Mouse (Mus musculus): ENCODE measurements around the gene Svs6. TPM values are rescaled to one million over a fixed set of nuclear protein-coding genes. Genes with fewer than 3 reads are reported as not detected.
"Not testable (repeated sequence)": the region's sequence is repeated elsewhere in the genome, so short reads cannot be mapped to it uniquely, and the experiment has no call there.

Svs6 gene
- not detected in 2 replicates for polyA plus RNA-seq (2015; fragmentation: Nextera tagmentation; extraction: Ambion mirVana)

DNA sequence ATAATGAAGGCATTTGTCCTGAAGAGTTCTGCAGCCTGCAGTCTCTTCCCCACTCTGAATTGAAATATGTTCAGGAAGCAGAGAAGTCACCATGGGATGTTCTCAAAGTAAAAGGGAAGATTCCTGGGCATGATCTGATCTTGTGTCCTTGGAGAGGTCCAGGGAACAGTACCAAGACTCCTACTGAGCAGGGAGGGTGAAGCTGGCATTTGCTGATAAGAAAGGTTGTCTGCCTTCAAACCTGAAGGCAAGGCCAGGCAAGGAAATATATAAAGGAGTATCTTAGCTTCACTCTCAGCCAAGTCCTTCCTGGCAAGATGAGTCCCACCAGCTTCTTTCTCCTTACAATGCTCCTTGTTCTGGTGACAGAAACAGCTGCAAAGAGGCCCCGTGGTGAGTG, at the start of gene Svs6:
Gene Svs6 (plus strand): TSS at position 301 of the 400 bp plus-strand sequence.
- not testable (repeated sequence) for H3K4me1 ChIP-seq (replicated peaks; ENCODE audit: control insufficient read depth, insufficient read depth); ATAC-seq (ENCODE audit: low FRiP score, low TSS enrichment); H3K4me2 ChIP-seq (replicated peaks; ENCODE audit: low read depth); H3K27me3 ChIP-seq (ENCODE audit: control insufficient read depth, insufficient read depth, low read length); H3K36me3 ChIP-seq (ENCODE audit: control insufficient read depth, insufficient read depth, low read length); H3K9ac ChIP-seq (ENCODE audit: low read length); H3K9me3 ChIP-seq (ENCODE audit: control insufficient read depth, low read length); H3K27ac ChIP-seq (replicated peaks); H3K4me3 ChIP-seq (ENCODE audit: low read depth, low read length); DNase-seq (ENCODE audit: low spot score)
- WGBS = 79% methylated on average over 1 of the region's 1 CpGs

DNA sequence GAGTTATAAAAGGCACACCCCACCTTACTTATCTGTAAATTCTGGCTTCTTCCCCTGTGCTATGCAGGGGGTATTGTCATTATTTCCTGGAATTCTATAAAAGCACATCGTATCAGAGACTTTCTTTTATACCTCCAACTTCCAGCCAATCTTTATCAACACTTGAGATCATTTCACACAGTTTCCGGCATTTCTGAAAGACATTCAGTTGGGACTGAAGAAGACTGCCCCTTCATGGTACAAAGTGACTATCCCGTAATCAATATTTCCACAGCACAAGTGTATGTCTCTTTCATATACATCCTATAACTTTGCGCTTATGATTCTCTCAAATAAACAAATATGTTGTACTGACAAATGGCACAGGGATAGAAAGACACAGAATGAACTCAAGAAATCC, 38.2 kb upstream of the Svs6 start, which contains the start of gene Svs4:
Gene Svs4 (minus strand): TSS at position 101 of the 400 bp plus-strand sequence.
- no peaks in the 10 kb centered on the region for H3K9me3 ChIP-seq (ENCODE audit: control insufficient read depth, low read length)
- DNase-seq (ENCODE audit: low spot score) = no peak
- TF ChIP-seq EP300 (optimal IDR thresholded peaks at IDR 0.05) (no peak), CTCF (IDR thresholded peaks at IDR 0.05; ENCODE audit: low read depth) (no peak)
- no peaks in the 10 kb centered on the region for H3K36me3 ChIP-seq (ENCODE audit: control insufficient read depth, insufficient read depth, low read length)
- 93% methylated on average over 4 of the region's 4 CpGs for WGBS
- no peaks in the 10 kb centered on the region for H3K27me3 ChIP-seq (ENCODE audit: control insufficient read depth, insufficient read depth, low read length)
- no peaks in the 10 kb centered on the region for H3K4me1 ChIP-seq (replicated peaks; ENCODE audit: control insufficient read depth, insufficient read depth)
- no peak within 1 kb of the TSS for H3K4me3 ChIP-seq (ENCODE audit: low read depth, low read length)
- H3K4me2 ChIP-seq (replicated peaks; ENCODE audit: low read depth) = no peak within 1 kb of the TSS
- no peak within 1 kb of the TSS for H3K27ac ChIP-seq (replicated peaks)
- no peak within 1 kb of the TSS for H3K9ac ChIP-seq (ENCODE audit: low read length)
- no peak for ATAC-seq (ENCODE audit: low FRiP score, low TSS enrichment)

DNA sequence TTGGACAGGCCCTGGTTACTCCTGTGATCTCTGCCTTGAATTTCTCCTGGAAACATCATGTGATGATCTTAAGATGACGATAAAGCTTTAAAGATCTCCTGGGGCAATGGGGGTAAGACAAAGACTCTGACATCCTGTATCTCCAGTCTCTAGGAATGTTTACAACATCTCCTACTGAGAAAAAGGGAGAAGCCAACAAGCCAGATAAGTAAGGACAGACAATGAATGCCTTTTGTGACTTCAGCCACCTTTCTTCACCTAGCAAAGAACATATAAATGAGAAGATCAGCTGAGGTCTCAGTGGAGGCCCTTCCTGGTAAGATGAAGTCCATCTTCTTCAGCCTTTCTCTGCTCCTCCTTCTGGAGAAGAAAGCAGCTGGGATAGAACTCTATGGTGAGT, 27.6 kb upstream of the Svs6 start, which contains the start of gene Svs3a:
Gene Svs3a (plus strand): TSS at position 301 of the 400 bp plus-strand sequence.
- not testable (repeated sequence) for H3K9me3 ChIP-seq (ENCODE audit: control insufficient read depth, low read length); H3K4me2 ChIP-seq (replicated peaks; ENCODE audit: low read depth); H3K27me3 ChIP-seq (ENCODE audit: control insufficient read depth, insufficient read depth, low read length); H3K4me1 ChIP-seq (replicated peaks; ENCODE audit: control insufficient read depth, insufficient read depth); DNase-seq (ENCODE audit: low spot score); H3K27ac ChIP-seq (replicated peaks); H3K9ac ChIP-seq (ENCODE audit: low read length); H3K4me3 ChIP-seq (ENCODE audit: low read depth, low read length); ATAC-seq (ENCODE audit: low FRiP score, low TSS enrichment); H3K36me3 ChIP-seq (ENCODE audit: control insufficient read depth, insufficient read depth, low read length)
- 79% methylated on average over 1 of the region's 1 CpGs for WGBS

DNA sequence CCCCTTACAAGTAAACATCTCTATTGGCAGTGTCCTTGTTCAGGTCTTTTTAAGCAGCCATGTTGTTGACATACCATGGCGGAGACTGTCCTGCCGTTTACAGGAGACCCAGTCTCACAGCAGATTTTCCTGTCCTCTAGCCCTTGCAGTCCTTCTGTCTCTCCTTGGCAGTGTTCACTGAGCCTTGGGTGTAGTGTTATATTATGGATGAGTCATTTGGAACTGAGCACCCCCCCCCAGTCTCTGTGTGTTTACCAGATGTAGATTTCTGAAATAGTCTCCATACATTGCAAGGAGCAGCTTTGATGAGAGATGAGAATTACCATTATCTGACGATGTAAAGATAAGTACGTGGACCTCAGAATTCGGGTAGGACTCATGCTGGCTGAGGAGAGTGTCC, 4.0 kb upstream of the Svs6 start:
- no peak for ATAC-seq (ENCODE audit: low FRiP score, low TSS enrichment)
- no peak overlapping the region for H3K9ac ChIP-seq (ENCODE audit: low read length)
- 80% methylated on average over 5 of the region's 5 CpGs for WGBS

DNA sequence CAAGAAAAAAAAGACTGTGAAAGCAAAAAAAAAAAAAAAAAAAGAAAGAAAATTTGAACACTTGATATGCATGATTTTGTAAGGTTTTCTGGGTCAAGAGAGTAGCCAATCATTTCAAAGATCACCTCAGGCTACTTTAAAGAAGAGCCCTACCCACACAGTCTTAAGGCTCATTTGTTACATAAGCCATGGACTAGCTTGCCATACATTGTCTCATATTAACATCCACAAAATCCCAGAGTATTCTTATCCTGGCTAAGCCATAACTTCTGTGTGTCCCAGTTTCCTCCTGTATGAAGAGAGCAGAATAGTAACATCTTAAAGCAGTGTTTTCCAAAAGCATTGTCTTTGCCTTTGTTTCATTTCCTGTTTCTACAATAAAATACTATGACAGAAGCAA, 1.1 kb upstream of the Svs6 start:
- H3K36me3 ChIP-seq (ENCODE audit: control insufficient read depth, insufficient read depth, low read length); H3K4me3 ChIP-seq (ENCODE audit: low read depth, low read length); H3K4me1 ChIP-seq (replicated peaks; ENCODE audit: control insufficient read depth, insufficient read depth); H3K4me2 ChIP-seq (replicated peaks; ENCODE audit: low read depth); H3K27me3 ChIP-seq (ENCODE audit: control insufficient read depth, insufficient read depth, low read length); DNase-seq (ENCODE audit: low spot score); H3K9me3 ChIP-seq (ENCODE audit: control insufficient read depth, low read length); H3K27ac ChIP-seq (replicated peaks); ATAC-seq (ENCODE audit: low FRiP score, low TSS enrichment); H3K9ac ChIP-seq (ENCODE audit: low read length): not testable (repeated sequence)

More for the DNA sequence above, 4.0 kb upstream of the Svs6 start:
- Histone ChIP-seq H3K27me3 (ENCODE audit: control insufficient read depth, insufficient read depth, low read length) (no peaks in the 10 kb centered on the region), H3K4me3 (ENCODE audit: low read depth, low read length) (no peak overlapping the region), H3K4me2 (replicated peaks; ENCODE audit: low read depth) (no peak overlapping the region), H3K36me3 (ENCODE audit: control insufficient read depth, insufficient read depth, low read length) (no peaks in the 10 kb centered on the region), H3K27ac (replicated peaks) (no peak overlapping the region), H3K9me3 (ENCODE audit: control insufficient read depth, low read length) (no peaks in the 10 kb centered on the region), H3K4me1 (replicated peaks; ENCODE audit: control insufficient read depth, insufficient read depth) (no peaks in the 10 kb centered on the region)
- no peak for DNase-seq (ENCODE audit: low spot score)
- TF ChIP-seq EP300 (optimal IDR thresholded peaks at IDR 0.05) (no peak), CTCF (IDR thresholded peaks at IDR 0.05; ENCODE audit: low read depth) (no peak)

DNA sequence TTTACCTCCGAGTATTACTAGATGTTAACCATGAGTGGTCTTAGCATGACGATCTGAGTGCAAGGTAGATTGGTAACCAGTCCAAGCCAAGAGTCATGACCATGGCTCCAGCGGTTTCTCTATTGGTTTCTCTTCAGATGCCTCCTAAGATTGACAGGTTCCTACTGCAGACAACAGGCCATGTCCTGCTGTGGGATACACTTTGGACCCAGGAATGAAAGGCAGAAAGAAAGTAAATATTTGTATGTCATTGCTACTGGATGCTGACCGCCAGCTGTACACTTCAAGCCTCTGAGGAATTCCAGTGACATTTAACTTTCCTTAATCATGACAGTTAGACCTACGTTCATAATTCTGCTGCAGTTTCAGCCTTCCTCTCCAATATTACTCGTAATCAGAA, 4.4 kb downstream of the Svs6 start:
- TF ChIP-seq CTCF (IDR thresholded peaks at IDR 0.05; ENCODE audit: low read depth) = no peak
- no peak for TF ChIP-seq EP300 (optimal IDR thresholded peaks at IDR 0.05)

DNA sequence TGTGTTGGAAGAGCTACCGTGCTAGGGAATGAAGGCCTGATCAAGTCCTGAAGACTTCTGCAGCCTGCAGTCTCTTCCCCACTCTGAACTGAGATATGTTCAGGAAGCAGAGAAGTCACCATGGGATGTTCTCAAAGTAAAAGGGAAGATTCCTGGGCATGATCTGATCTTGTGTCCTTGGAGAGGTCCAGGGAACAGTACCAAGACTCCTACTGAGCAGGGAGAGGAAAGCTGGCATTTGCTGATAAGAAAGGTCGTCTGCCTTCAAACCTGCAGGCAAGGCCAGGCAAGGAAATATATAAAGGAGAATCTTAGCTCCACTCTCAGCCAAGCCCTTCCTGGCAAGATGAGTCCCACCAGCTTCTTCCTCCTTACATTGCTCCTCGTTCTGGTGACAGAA, 15.9 kb downstream of the Svs6 start, which contains the start of gene Svs5:
Gene Svs5 (plus strand): TSS at position 301 of the 400 bp plus-strand sequence.
- H3K4me1 ChIP-seq (replicated peaks; ENCODE audit: control insufficient read depth, insufficient read depth); H3K4me3 ChIP-seq (ENCODE audit: low read depth, low read length); ATAC-seq (ENCODE audit: low FRiP score, low TSS enrichment); H3K9ac ChIP-seq (ENCODE audit: low read length); DNase-seq (ENCODE audit: low spot score); H3K4me2 ChIP-seq (replicated peaks; ENCODE audit: low read depth); H3K9me3 ChIP-seq (ENCODE audit: control insufficient read depth, low read length); H3K36me3 ChIP-seq (ENCODE audit: control insufficient read depth, insufficient read depth, low read length); H3K27ac ChIP-seq (replicated peaks); H3K27me3 ChIP-seq (ENCODE audit: control insufficient read depth, insufficient read depth, low read length): not testable (repeated sequence)
- WGBS = 65% methylated on average over 3 of the region's 3 CpGs

More for the DNA sequence above, 4.4 kb downstream of the Svs6 start:
- Histone ChIP-seq H3K36me3 (ENCODE audit: control insufficient read depth, insufficient read depth, low read length) (no peaks in the 10 kb centered on the region), H3K4me1 (replicated peaks; ENCODE audit: control insufficient read depth, insufficient read depth) (no peaks in the 10 kb centered on the region), H3K27me3 (ENCODE audit: control insufficient read depth, insufficient read depth, low read length) (no peaks in the 10 kb centered on the region), H3K9ac (ENCODE audit: low read length) (no peak overlapping the region), H3K4me2 (replicated peaks; ENCODE audit: low read depth) (no peak overlapping the region), H3K27ac (replicated peaks) (no peak overlapping the region), H3K4me3 (ENCODE audit: low read depth, low read length) (no peak overlapping the region), H3K9me3 (ENCODE audit: control insufficient read depth, low read length) (no peaks in the 10 kb centered on the region)
- no peak for ATAC-seq (ENCODE audit: low FRiP score, low TSS enrichment)
- no peak for DNase-seq (ENCODE audit: low spot score)
- 67% methylated on average over 6 of the region's 6 CpGs for WGBS
